Mouse (Mus musculus) mouse embryonic stem cell (cell line): ENCODE data around the gene Msmp.
"Not testable (repeated sequence)": the region's sequence is repeated elsewhere in the genome, so short reads cannot be mapped to it uniquely, and the experiment has no call there.

Experiments
- in situ Hi-C, 2 experiments: fragments of 300-500 bp; cut with MboI; formaldehyde crosslinking; loops; 1 replicate in 1 of 2; 3 replicates in 1 of 2; pipeline ENCODE4 v1.14.3; 2019 to 2020; ENCODE audit warnings: low sequenced_read_pairs in 2 of 2, low pct_unique_long_range_greater_than_20kb in 1 of 2, mixed read lengths in 1 of 2; ENCODE audit not compliant: unreplicated experiment in 1 of 2

Gene Msmp

GRCm38 (mm10) chr4:43598650-43599380 lies 14.5 kb upstream of the Msmp start:
- in situ Hi-C loops = no loop called here

GRCm38 (mm10) chr4:43598200-43598599 lies 13.9 kb upstream of the Msmp start:
- in situ Hi-C loops = no loop called here

DNA sequence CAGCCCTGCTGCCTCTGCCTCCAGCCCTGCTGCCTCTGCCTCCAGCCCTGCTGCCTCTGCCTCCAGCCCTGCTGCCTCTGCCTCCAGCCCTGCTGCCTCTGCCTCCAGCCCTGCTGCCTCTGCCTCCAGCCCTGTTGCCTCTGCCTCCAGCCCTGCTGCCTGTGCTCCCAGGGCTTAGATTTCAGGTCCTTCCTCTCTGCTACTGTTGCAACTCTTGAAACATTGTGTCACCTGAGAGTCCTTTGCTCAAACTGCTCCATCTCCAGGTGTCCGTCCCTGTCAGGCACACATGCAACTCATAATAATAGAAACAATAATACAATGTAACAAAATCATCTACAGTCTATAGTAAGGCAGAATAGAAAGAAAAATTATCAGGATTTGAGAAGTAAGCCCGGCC lies 12.3 kb upstream of the Msmp start:
- in situ Hi-C loops = not testable (repeated sequence)

DNA sequence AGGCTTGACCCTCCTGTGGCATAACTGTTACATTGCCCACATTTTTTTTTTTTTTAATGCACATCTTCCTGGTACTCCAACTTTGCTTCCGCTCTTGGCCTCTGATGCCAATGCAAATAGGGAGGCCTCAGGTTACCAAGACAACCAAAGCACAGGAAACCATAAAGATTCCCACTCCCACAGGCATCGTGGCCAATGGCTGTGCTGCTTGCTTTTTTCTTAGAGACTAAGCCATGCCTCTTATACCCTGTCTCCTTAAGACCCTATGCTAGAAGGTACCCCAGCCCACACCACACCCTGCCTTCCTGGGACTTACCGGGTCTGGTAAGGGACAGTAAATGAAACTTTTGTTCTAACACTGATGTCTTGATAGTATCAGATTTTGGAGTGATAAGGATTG lies 9.2 kb upstream of the Msmp start:
- in situ Hi-C loops = no loop called here

DNA sequence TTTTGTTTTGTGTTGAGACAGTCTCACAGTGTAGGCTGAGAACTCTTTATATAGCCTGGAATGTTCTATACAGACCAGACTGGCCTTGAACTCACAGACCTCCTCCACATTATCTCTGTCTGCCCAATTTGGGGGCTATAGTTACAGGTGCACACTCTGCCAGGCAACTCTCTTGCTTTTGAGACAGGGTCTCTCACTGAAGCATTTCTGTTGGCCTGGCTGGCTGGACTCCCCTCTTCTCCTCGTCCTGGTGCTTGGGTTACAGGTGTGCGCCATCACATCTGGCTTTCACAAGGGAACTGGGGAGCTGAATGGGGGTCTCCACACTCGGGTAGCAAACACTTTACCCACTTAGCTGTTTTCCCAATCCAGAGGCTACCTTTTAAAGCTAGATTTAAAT lies 7.7 kb upstream of the Msmp start:
- in situ Hi-C loops = no loop called here

- in situ Hi-C loops = no loop called here
These were observed 7.2 kb upstream of the Msmp start for GRCm38 (mm10) chr4:43591543-43591942.

- in situ Hi-C loops = no loop called here
These were observed 3.4 kb upstream of the Msmp start for GRCm38 (mm10) chr4:43587681-43588080.

DNA sequence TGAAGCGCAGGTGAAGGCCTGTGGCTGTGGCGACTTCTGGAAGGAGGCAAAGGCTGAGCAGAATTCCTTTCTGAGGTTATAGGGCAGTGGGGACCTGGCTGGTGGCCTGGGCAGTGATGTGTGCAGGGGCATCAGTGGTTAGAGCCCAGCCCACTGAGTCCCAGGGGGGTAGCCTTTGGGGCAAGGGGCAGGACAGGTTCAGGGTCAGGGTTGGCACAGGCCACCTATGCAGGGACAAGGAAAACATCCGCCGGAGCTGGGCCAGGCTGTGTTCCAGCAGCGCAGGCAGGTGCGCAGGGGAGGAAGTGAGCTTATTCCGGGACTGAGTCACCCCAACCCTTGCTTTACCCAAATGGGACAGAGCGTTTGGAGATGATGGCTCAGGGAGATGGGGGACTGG lies 2.1 kb upstream of the Msmp start:
- in situ Hi-C loops = no loop called here

GRCm38 (mm10) chr4:43585682-43586081 lies 1.4 kb upstream of the Msmp start:
- in situ Hi-C loops = no loop called here

DNA sequence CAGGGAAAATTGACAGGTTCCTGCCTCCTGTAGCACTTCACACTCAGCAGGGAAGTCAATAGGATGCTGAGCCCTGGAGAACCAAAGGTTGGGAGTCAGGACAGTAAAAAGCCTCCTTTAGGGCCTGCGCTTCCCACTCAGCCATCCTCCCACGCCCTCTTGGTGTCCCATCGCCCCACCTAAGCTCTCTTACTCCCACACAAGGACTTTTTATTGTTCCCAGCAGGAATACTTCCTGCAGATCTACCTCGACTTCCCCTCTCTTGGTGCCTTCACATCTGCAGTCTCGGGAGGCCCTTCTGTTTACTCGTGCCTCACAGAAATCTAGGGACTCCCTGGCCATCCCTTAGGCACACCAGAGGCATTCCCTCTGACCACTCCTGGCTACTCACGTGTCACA lies 873 bp downstream of the Msmp start:
- in situ Hi-C loops = no loop called here

DNA sequence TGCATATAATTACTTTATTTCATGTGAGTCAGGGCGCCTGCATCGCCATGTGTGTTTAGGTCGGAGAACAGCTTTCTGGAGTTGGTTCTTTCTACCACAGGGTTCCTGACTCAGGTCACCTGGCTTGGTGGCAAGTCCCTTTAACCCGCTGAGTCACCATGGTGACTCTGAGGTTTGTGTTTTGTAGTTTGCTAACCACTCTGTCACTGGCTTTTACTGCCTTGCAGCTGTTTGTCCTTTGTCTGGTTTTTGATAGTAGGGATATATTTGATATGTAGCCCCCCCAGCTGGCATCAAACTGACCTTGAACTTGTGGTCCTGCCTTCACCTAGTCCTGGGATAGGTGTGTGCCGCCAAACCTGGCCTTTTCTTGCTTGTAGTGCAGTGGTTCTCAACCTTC lies 2.1 kb downstream of the Msmp start:
- in situ Hi-C loops = no loop called here

- in situ Hi-C loops = no loop called here
These were observed 2.9 kb downstream of the Msmp start for GRCm38 (mm10) chr4:43581381-43581780.

GRCm38 (mm10) chr4:43580721-43581120 lies 3.6 kb downstream of the Msmp start:
- in situ Hi-C loops = no loop called here

DNA sequence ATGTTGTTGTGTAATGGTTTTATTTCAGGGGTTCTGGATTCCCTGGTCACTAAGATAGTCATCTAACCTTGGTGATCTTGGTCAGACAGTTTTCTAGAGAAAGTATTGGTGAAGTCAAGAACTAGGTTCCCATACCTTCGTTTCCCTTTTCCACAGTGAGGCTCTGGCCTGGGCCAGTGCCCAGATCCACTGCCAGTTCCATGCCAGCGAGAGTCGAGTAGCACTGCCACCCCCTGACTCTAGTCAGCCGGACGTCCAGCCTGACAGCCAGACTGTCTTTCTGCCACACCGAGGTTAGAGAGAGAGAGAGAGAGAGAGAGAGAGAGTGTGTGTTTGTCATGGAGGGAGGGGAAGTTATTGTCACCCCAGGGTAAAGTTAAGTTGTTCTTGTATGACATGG lies 4.6 kb downstream of the Msmp start:
- in situ Hi-C loops = no loop called here

DNA sequence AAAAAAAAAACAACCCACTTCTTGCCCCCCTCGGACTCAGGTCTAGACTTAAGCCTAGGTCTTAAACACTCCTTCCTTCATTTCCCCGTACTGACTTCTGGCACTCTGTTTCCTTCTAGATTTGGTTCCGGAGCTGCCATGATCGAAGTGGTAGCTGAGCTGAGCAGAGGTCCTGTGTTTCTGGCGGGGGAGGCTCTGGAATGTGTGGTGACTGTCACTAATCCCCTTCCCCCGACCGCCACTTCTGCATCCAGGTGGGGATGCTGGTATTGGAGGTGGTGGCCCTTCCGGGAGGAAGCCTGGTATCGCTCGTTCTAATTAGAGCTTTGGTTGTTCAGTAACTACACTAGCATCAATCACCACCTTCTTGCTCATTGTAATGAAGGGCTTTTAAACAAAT lies 5.0 kb downstream of the Msmp start:
- in situ Hi-C loops = no loop called here

- in situ Hi-C loops = no loop called here
These were observed 5.7 kb downstream of the Msmp start, which contains the start of the genes Rgp1 and Gba2 for GRCm38 (mm10) chr4:43578376-43579204. Gene Rgp1 (plus strand): TSS chr4:43578715. Gene Gba2 (minus strand): TSS chr4:43578873.

GRCm38 (mm10) chr4:43577237-43577881 lies 6.9 kb downstream of the Msmp start:
- in situ Hi-C loops = no loop called here

DNA sequence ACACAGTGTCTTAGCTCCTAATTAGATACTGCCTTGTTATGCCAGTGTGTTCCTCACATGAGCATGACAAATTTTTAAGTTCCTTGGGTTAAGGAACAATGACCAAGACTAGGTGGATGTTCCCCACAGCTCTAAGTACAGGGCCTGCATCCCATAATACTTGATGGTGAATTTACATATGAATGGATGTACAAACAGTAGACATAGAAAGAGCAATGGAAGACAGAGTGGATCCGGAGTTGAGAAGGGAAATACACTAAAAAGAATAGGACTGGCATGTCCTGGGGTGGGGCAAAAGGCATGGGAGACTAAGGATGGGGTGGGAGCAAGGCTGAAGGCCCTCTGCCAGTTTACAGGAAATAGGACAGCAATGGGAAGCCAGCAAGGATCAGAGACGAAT lies 8.9 kb downstream of the Msmp start:
- in situ Hi-C loops = no loop called here

DNA sequence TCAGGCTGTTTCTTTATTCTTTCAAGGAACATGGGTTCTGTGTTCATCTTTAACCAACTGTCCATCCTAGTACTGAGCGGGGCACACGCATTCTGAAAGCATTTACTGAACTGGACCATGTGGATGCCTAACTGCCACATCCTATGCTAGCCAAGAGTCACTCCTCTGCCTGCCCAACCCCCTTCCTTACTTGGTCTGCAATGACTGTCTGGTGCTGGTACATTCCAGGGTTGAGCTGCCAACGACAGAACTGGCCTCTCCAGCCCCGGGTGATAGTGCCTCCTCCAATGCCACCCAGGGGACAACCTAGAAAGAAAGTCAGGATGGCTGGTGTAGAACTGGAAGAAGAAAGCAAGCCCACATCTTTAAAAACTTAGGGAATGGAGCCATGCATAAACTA lies 10.7 kb downstream of the Msmp start:
- in situ Hi-C loops = no loop called here
